Mouse (Mus musculus) liver, embryonic 14.5 days (tissue): ENCODE data around the gene Nek9. TPM values are rescaled to one million over a fixed set of nuclear protein-coding genes. Genes with fewer than 3 reads are reported as not detected.
A peak's percentile ranks its signal among the peaks of the same experiment; 100 is the strongest.

Experiments
- ATAC-seq: fragments of 200-750 bp; cut with Nextera tagmentation; 2 replicates; pipeline ENCODE4 v1.8.0; 2017; ENCODE audit warnings: moderate number of reproducible peaks, mild to moderate bottlenecking, moderate library complexity; ENCODE audit not compliant: insufficient read depth
- DNase-seq, 3 experiments: peaks; one replicate each; pipeline ENCODE4 v3.0.0-alpha.2; 2012 to 2013; ENCODE audit warnings: low read depth in 3 of 3, low spot score in 3 of 3
- H3K27ac ChIP-seq: fragments of 300-500 bp; sonication (generic); 2 replicates; pipeline ENCODE4 v1.5.1; 2014; ENCODE audit warnings: moderate library complexity, mild to moderate bottlenecking, control low read depth, inconsistent platforms
- H3K27me3 ChIP-seq: fragments of 300-500 bp; sonication (generic); 2 replicates; pipeline ENCODE4 v1.6.1; 2014; ENCODE audit warnings: mild to moderate bottlenecking, low read length, moderate library complexity; ENCODE audit not compliant: control insufficient read depth, insufficient read depth
- H3K36me3 ChIP-seq: fragments of 300-500 bp; sonication (generic); replicated peaks from 2 replicates; pipeline ENCODE4 v1.6.1; 2014; ENCODE audit warnings: low read depth; ENCODE audit not compliant: control insufficient read depth, insufficient read depth
- H3K4me1 ChIP-seq, 2 experiments: fragments of 200-500 bp in 1 of 2; fragments of 300-500 bp in 1 of 2; sonication (generic) in 1 of 2; replicated peaks; 2 replicates each; pipeline ENCODE4 v1.6.1; 2012 to 2014; ENCODE audit warnings: antibody characterized with exemption in 1 of 2, inconsistent platforms in 1 of 2, low read length in 1 of 2; ENCODE audit not compliant: control insufficient read depth in 2 of 2, insufficient read depth in 2 of 2
- H3K4me2 ChIP-seq: fragments of 300-500 bp; sonication (generic); 2 replicates; pipeline ENCODE4 v1.6.1; 2014; ENCODE audit warnings: low read depth, mild to moderate bottlenecking, control low read depth, moderate library complexity
- H3K4me3 ChIP-seq, 2 experiments: fragments of 200-500 bp in 1 of 2; fragments of 300-500 bp in 1 of 2; sonication (generic) in 1 of 2; 2 replicates each; pipeline ENCODE4 v1.5.1; 2012 to 2014; ENCODE audit warnings: low read depth in 2 of 2, low read length in 2 of 2, mild to moderate bottlenecking in 2 of 2, control low read depth in 1 of 2, inconsistent platforms in 1 of 2, moderate library complexity in 1 of 2; ENCODE audit not compliant: insufficient read depth in 1 of 2
- H3K9ac ChIP-seq: fragments of 300-500 bp; sonication (generic); replicated peaks from 2 replicates; pipeline ENCODE4 v1.6.1; 2014; ENCODE audit warnings: mild to moderate bottlenecking, control low read depth, moderate library complexity
- H3K9me3 ChIP-seq: fragments of 300-500 bp; sonication (generic); 2 replicates; pipeline ENCODE4 v1.6.1; 2016; ENCODE audit warnings: low read length, mixed read lengths; ENCODE audit not compliant: control insufficient read depth
- CTCF ChIP-seq: IDR thresholded peaks from 2 replicates; pipeline ENCODE4 v1.5.1; 2016; ENCODE audit warnings: antibody characterized with exemption, low read depth, control low read depth
- EP300 ChIP-seq: IDR thresholded peaks from 2 replicates; pipeline ENCODE4 v1.6.1; 2016; ENCODE audit warnings: antibody characterized with exemption, low read depth
- WGBS: fragments of 180-500 bp; shearing (Covaris S2); extraction: QIAGEN DNeasy Blood & Tissue Kit; methylation state at CpG from one replicate; pipeline ENCODE4 v1.1.7; 2014; ENCODE audit not compliant: insufficient replicate concordance; 5-methylcytosine and 5-hydroxymethylcytosine counted together
- polyA plus RNA-seq, 2 experiments: library from polyadenylated mRNA; depleted of rRNA in 1 of 2; stranded (reverse) in 1 of 2; unstranded in 1 of 2; fragments of >200 nt; fragmentation: Nextera tagmentation in 1 of 2; extraction: Ambion mirVana in 1 of 2; gene quantifications; 2 replicates each; pipeline versions ENCODE4 v1.2.1 to v1.2.3; 2012 to 2014

Gene Nek9
- polyA plus RNA-seq, 2 experiments = 4.1 to 8.8 TPM

- peaks cover 6% of the 10 kb centered on the region for H3K36me3 ChIP-seq
- no peak overlapping the region for H3K9ac ChIP-seq
- 43% methylated on average over 1 of the region's 1 CpGs for WGBS
- no peak for ATAC-seq
- peak; percentile 52 to 67 (median 54) for DNase-seq
- H3K27ac ChIP-seq = no peak overlapping the region
- TF ChIP-seq CTCF (peak; percentile 33; the same call in 1 of the 2 replicates), EP300 (no peak)
- H3K4me1 ChIP-seq = peaks cover 15 to 20% of the 10 kb centered on the region in 2 experiments
- H3K4me3 ChIP-seq = no peak overlapping the region
- H3K9me3 ChIP-seq = no peaks in the 10 kb centered on the region
- no peaks in the 10 kb centered on the region for H3K27me3 ChIP-seq
- H3K4me2 ChIP-seq = no peak overlapping the region
Measured at GRCm38 (mm10) chr12:85341131-85341530, 2.0 kb upstream of the Nek9 start.

- H3K27me3 ChIP-seq = no peaks in the 10 kb centered on the region
- peak overlapping the region; percentile 27; the same call in 1 of the 2 replicates for H3K9ac ChIP-seq
- 13% methylated on average over 4 of the region's 4 CpGs for WGBS
- peak overlapping the region; percentile 86 for H3K4me2 ChIP-seq
- DNase-seq = peak in 2 of 3 experiments; percentile 39 to 57
- no peak; the same call in 1 of the 2 replicates for TF ChIP-seq CTCF
- no peak for TF ChIP-seq EP300
- H3K9me3 ChIP-seq = no peaks in the 10 kb centered on the region
- H3K4me1 ChIP-seq = peaks cover 15 to 20% of the 10 kb centered on the region in 2 experiments
- no peak for ATAC-seq
- peaks cover 6% of the 10 kb centered on the region for H3K36me3 ChIP-seq
- H3K4me3 ChIP-seq = peak overlapping the region; percentile 28 to 88; a peak in 3 of 4 replicates
- H3K27ac ChIP-seq = peak overlapping the region; percentile 53
Measured at GRCm38 (mm10) chr12:85339947-85340346, 785 bp upstream of the Nek9 start.

- peak overlapping the region; percentile 57 for H3K27ac ChIP-seq
- peaks cover 12% of the 10 kb centered on the region for H3K36me3 ChIP-seq
- peak overlapping the region; percentile 80 for H3K9ac ChIP-seq
- no peaks in the 10 kb centered on the region for H3K27me3 ChIP-seq
- ATAC-seq (peak; percentile 71), DNase-seq (peak in 1 of 3 experiments; percentile 16)
- H3K4me2 ChIP-seq = peak overlapping the region; percentile 86
- H3K9me3 ChIP-seq = no peaks in the 10 kb centered on the region
- WGBS = under 1% methylated on average over 42 of the region's 42 CpGs
- H3K4me3 ChIP-seq = peak overlapping the region; percentile 85 to 88
- H3K4me1 ChIP-seq = peaks cover 15 to 20% of the 10 kb centered on the region in 2 experiments
- TF ChIP-seq EP300 = no peak
- TF ChIP-seq CTCF = no peak
Measured at GRCm38 (mm10) chr12:85338815-85339214, 347 bp downstream of the Nek9 start.

- peak overlapping the region; percentile 85 to 88 for H3K4me3 ChIP-seq
- ATAC-seq = peak; percentile 33; the same call in 1 of the 2 replicates
- H3K36me3 ChIP-seq = peaks cover 16% of the 10 kb centered on the region
Measured at GRCm38 (mm10) chr12:85337567-85338311, 1.4 kb downstream of the Nek9 start.

GRCm38 (mm10) chr12:85330153-85330552 lies 9.0 kb downstream of the Nek9 start:
- WGBS = 82% methylated on average over 7 of the region's 7 CpGs
- ATAC-seq = no peak
- DNase-seq = no peak
- H3K4me1 ChIP-seq = no peaks in the 10 kb centered on the region
- TF ChIP-seq EP300 (no peak), CTCF (no peak)
- H3K4me2 ChIP-seq = no peak overlapping the region
- H3K27me3 ChIP-seq = no peaks in the 10 kb centered on the region
- no peak overlapping the region for H3K27ac ChIP-seq
- H3K9ac ChIP-seq = no peak overlapping the region
- H3K36me3 ChIP-seq = peaks cover 63% of the 10 kb centered on the region
- no peak overlapping the region for H3K4me3 ChIP-seq
- no peaks in the 10 kb centered on the region for H3K9me3 ChIP-seq

More at GRCm38 (mm10) chr12:85337567-85338311, 1.4 kb downstream of the Nek9 start:
- Histone ChIP-seq H3K9ac (peak overlapping the region; percentile 80), H3K27me3 (no peaks in the 10 kb centered on the region), H3K9me3 (no peaks in the 10 kb centered on the region), H3K4me2 (peak overlapping the region; percentile 86), H3K4me1 (peaks cover 15 to 20% of the 10 kb centered on the region in 2 experiments), H3K27ac (peak overlapping the region; percentile 57; the same call in 1 of the 2 replicates)
- TF ChIP-seq EP300 (no peak), CTCF (no peak)
- peak; percentile 33 to 58 (median 34) for DNase-seq
- WGBS = 39% methylated on average over 6 of the region's 6 CpGs
